Mouse (Mus musculus): ENCODE data around the gene Wee2. TPM values are rescaled to one million over a fixed set of nuclear protein-coding genes. Genes with fewer than 3 reads are reported as not detected.
A peak's percentile ranks its signal among the peaks of the same experiment; 100 is the strongest.

Wee2 gene
- polyA plus RNA-seq, 1 experiment from 2014 or later: 0.07 TPM

DNA sequence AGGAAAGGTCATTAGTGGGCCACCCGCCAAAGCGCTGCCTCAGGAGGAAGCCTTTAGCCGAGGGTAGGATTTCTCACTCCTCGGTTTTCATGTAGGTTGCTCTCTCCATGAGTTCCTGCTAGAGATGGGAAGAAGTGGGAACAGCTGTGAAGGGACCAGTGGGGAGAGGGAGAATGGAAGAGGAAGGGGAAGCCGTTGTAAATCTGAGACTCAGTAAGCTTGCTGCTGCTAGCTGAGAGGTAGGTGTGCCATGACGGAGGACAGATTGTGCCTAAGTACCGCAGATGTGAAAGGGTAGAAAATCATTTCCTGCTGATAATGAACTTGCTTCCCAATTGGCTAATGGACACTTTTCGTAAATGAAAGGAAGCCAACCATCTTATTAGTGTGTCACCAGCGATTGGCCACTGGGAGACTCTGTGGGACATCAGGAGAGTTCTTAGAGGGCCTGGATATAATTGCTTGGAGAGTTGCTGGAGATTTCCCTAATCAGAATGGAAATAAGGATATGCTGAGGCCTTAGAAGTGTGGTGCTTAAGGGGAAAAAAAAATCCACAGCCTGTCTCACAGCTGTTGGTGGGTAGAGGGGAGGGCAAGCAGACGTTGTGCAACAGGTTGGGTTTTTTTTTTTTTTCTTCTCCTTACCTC is 4.5 kb downstream of the Wee2 start:
- 38% methylated on average over 10 of the region's 10 CpGs for WGBS
- Histone ChIP-seq H3K27me3 (replicated peaks; ENCODE audit: control insufficient read depth, insufficient read depth, low read length) (0 out of 2 replicates have a peak, but pooled peaks cover 3% of the 10 kb centered on the region), H3K9ac (ENCODE audit: low read depth, low read length) (no peak overlapping the region), H3K4me2 (ENCODE audit: low read depth, low read length) (no peak overlapping the region), H3K9me3 (ENCODE audit: control insufficient read depth, low read length) (no peaks in the 10 kb centered on the region), H3K4me1 (ENCODE audit: control insufficient read depth, insufficient read depth, low read length) (no peaks in the 10 kb centered on the region), H3K4me3 (ENCODE audit: low read length) (no peak overlapping the region), H3K36me3 (ENCODE audit: control insufficient read depth, insufficient read depth, low read length) (no peaks in the 10 kb centered on the region), H3K27ac (ENCODE audit: low read length) (no peak overlapping the region)
- ATAC-seq: no peak

- Histone ChIP-seq H3K4me2 (ENCODE audit: low read depth, low read length) (no peak overlapping the region), H3K27ac (ENCODE audit: low read length) (no peak overlapping the region)
- ATAC-seq: no peak
These were observed 9.7 kb downstream of the Wee2 start for GRCm38 (mm10) chr6:40448626-40449025.

DNA sequence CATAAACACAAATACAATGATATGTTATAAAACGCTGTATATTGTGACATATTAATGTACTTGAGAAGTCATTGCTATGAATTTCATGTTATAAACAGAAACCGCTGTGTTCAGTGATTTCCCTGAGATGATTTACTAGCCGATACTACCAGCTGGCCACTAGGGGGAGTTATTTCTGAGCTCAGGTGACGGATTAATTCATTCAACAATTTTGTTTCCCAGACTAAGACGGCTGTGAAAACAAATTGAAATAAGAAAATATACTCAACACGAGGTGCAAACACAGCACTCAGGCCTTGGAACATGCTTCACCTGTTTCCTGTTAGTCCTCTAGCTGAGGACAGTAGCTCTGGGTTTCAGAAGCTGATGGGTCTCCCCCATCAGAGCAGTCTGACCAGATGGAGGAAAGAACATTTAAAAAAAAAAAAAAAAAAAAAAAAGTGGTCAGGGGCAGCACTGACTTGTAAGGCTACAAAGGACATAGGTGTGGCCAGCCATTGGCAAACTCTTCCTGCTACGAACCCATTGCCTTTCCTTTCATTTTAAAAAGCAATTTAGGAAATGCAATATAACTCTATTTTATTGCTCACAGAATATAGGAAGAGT is 15.7 kb downstream of the Wee2 start:
- Histone ChIP-seq H3K4me2 (ENCODE audit: low read depth, low read length) (no peak overlapping the region), H3K4me3 (ENCODE audit: low read length) (no peak overlapping the region), H3K9me3 (ENCODE audit: control insufficient read depth, low read length) (no peaks in the 10 kb centered on the region), H3K9ac (ENCODE audit: low read depth, low read length) (no peak overlapping the region), H3K27ac (ENCODE audit: low read length) (no peak overlapping the region), H3K4me1 (ENCODE audit: control insufficient read depth, insufficient read depth, low read length) (no peaks in the 10 kb centered on the region), H3K36me3 (ENCODE audit: control insufficient read depth, insufficient read depth, low read length) (no peaks in the 10 kb centered on the region), H3K27me3 (replicated peaks; ENCODE audit: control insufficient read depth, insufficient read depth, low read length) (no peaks in the 10 kb centered on the region)
- ATAC-seq: no peak
- 20% methylated on average over 7 of the region's 7 CpGs for WGBS

More at GRCm38 (mm10) chr6:40448626-40449025, 9.7 kb downstream of the Wee2 start:
- Histone ChIP-seq H3K36me3 (ENCODE audit: control insufficient read depth, insufficient read depth, low read length) (no peaks in the 10 kb centered on the region), H3K4me3 (ENCODE audit: low read length) (no peak overlapping the region), H3K4me1 (ENCODE audit: control insufficient read depth, insufficient read depth, low read length) (no peaks in the 10 kb centered on the region), H3K27me3 (replicated peaks; ENCODE audit: control insufficient read depth, insufficient read depth, low read length) (no peaks in the 10 kb centered on the region), H3K9me3 (ENCODE audit: control insufficient read depth, low read length) (no peaks in the 10 kb centered on the region), H3K9ac (ENCODE audit: low read depth, low read length) (no peak overlapping the region)

GRCm38 (mm10) chr6:40465710-40466109 is 26.8 kb downstream of the Wee2 start:
- Histone ChIP-seq H3K4me1 (ENCODE audit: control insufficient read depth, insufficient read depth, low read length) (no peaks in the 10 kb centered on the region), H3K9me3 (ENCODE audit: control insufficient read depth, low read length) (no peaks in the 10 kb centered on the region), H3K9ac (ENCODE audit: low read depth, low read length) (no peak overlapping the region), H3K4me3 (ENCODE audit: low read length) (no peak overlapping the region), H3K27me3 (replicated peaks; ENCODE audit: control insufficient read depth, insufficient read depth, low read length) (no peaks in the 10 kb centered on the region), H3K4me2 (ENCODE audit: low read depth, low read length) (no peak overlapping the region), H3K27ac (ENCODE audit: low read length) (no peak overlapping the region), H3K36me3 (ENCODE audit: control insufficient read depth, insufficient read depth, low read length) (no peaks in the 10 kb centered on the region)
- WGBS: 54% methylated on average over 6 of the region's 6 CpGs
- ATAC-seq: no peak

- H3K9me3 ChIP-seq (ENCODE audit: control insufficient read depth, low read length): no peaks in the 10 kb centered on the region
- ATAC-seq: peak; percentile 98
- H3K4me3 ChIP-seq (ENCODE audit: low read length): peak within 1 kb of the TSS; percentile 74
- peak within 1 kb of the TSS; percentile 89 for H3K9ac ChIP-seq (ENCODE audit: low read depth, low read length)
- peaks cover 12% of the 10 kb centered on the region for H3K36me3 ChIP-seq (ENCODE audit: control insufficient read depth, insufficient read depth, low read length)
- peaks cover 3% of the 10 kb centered on the region for H3K4me1 ChIP-seq (ENCODE audit: control insufficient read depth, insufficient read depth, low read length)
- H3K27ac ChIP-seq (ENCODE audit: low read length): peak within 1 kb of the TSS; percentile 96
- H3K4me2 ChIP-seq (ENCODE audit: low read depth, low read length): peak within 1 kb of the TSS; percentile 77
- no peaks in the 10 kb centered on the region for H3K27me3 ChIP-seq (replicated peaks; ENCODE audit: control insufficient read depth, insufficient read depth, low read length)
- under 1% methylated on average over 54 of the region's 54 CpGs for WGBS
These were observed 32.2 kb downstream of the Wee2 start, which contains the start of gene Ssbp1 for GRCm38 (mm10) chr6:40470916-40471719. Ssbp1 (plus strand) TSS chr6:40471352.

GRCm38 (mm10) chr6:40471720-40472010 is 32.8 kb downstream of the Wee2 start:
- H3K4me2 ChIP-seq (ENCODE audit: low read depth, low read length): peak overlapping the region; percentile 61
- ATAC-seq: peak; percentile 10; the same call in 1 of the 2 replicates
- H3K9me3 ChIP-seq (ENCODE audit: control insufficient read depth, low read length): no peaks in the 10 kb centered on the region
- no peaks in the 10 kb centered on the region for H3K27me3 ChIP-seq (replicated peaks; ENCODE audit: control insufficient read depth, insufficient read depth, low read length)
- H3K27ac ChIP-seq (ENCODE audit: low read length): peak overlapping the region; percentile 96
- peak overlapping the region; percentile 89 for H3K9ac ChIP-seq (ENCODE audit: low read depth, low read length)
- peaks cover 13% of the 10 kb centered on the region for H3K36me3 ChIP-seq (ENCODE audit: control insufficient read depth, insufficient read depth, low read length)
- 1% methylated on average over 7 of the region's 7 CpGs for WGBS
- H3K4me3 ChIP-seq (ENCODE audit: low read length): peak overlapping the region; percentile 74
- H3K4me1 ChIP-seq (ENCODE audit: control insufficient read depth, insufficient read depth, low read length): peaks cover 3% of the 10 kb centered on the region

GRCm38 (mm10) chr6:40476132-40476531 is 37.2 kb downstream of the Wee2 start:
- no peak overlapping the region for H3K4me3 ChIP-seq (ENCODE audit: low read length)
- no peak for ATAC-seq
- peaks cover 3% of the 10 kb centered on the region for H3K4me1 ChIP-seq (ENCODE audit: control insufficient read depth, insufficient read depth, low read length)
- H3K4me2 ChIP-seq (ENCODE audit: low read depth, low read length): no peak overlapping the region
- H3K9ac ChIP-seq (ENCODE audit: low read depth, low read length): no peak overlapping the region
- H3K27ac ChIP-seq (ENCODE audit: low read length): no peak overlapping the region
- H3K27me3 ChIP-seq (replicated peaks; ENCODE audit: control insufficient read depth, insufficient read depth, low read length): no peaks in the 10 kb centered on the region
- no peaks in the 10 kb centered on the region for H3K9me3 ChIP-seq (ENCODE audit: control insufficient read depth, low read length)
- H3K36me3 ChIP-seq (ENCODE audit: control insufficient read depth, insufficient read depth, low read length): peaks cover 26% of the 10 kb centered on the region
- 85% methylated on average over 4 of the region's 4 CpGs for WGBS

GRCm38 (mm10) chr6:40479705-40480104 is 40.8 kb downstream of the Wee2 start:
- Histone ChIP-seq H3K9me3 (ENCODE audit: control insufficient read depth, low read length) (no peaks in the 10 kb centered on the region), H3K4me2 (ENCODE audit: low read depth, low read length) (no peak overlapping the region), H3K4me3 (ENCODE audit: low read length) (no peak overlapping the region), H3K27ac (ENCODE audit: low read length) (no peak overlapping the region), H3K27me3 (replicated peaks; ENCODE audit: control insufficient read depth, insufficient read depth, low read length) (no peaks in the 10 kb centered on the region), H3K36me3 (ENCODE audit: control insufficient read depth, insufficient read depth, low read length) (peaks cover 31% of the 10 kb centered on the region), H3K4me1 (ENCODE audit: control insufficient read depth, insufficient read depth, low read length) (no peaks in the 10 kb centered on the region), H3K9ac (ENCODE audit: low read depth, low read length) (no peak overlapping the region)
- ATAC-seq: no peak
- 71% methylated on average over 1 of the region's 1 CpGs for WGBS

DNA sequence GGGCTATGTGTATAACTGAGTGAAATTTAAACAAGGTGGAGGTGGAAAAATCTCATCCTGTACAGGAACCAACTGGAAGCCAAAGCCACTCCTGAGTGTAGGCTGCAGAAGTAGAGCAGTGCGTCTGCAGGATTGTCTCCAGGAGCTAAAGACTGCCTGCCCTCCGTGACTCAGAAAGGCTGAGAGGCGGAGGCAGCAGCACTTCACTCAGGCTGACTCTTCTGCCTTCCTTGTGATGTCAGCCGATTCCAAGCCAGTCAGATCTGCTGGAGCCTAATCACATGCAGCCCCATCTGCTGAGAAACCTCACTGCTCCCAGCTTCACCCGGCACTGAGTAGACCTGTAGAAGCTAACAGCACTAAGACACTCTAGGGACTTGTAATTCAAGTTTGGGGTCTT is 43.4 kb downstream of the Wee2 start:
- H3K36me3 ChIP-seq (ENCODE audit: control insufficient read depth, insufficient read depth, low read length): peaks cover 17% of the 10 kb centered on the region
- 88% methylated on average over 5 of the region's 5 CpGs for whole genome bisulfite sequencing
- no peaks in the 10 kb centered on the region for H3K9me3 ChIP-seq (ENCODE audit: control insufficient read depth, low read length)
- no peak for ATAC-seq
- H3K4me2 ChIP-seq (ENCODE audit: low read depth, low read length): no peak overlapping the region
- no peak overlapping the region for H3K27ac ChIP-seq (ENCODE audit: low read length)
- H3K4me3 ChIP-seq (ENCODE audit: low read length): no peak overlapping the region
- H3K27me3 ChIP-seq (replicated peaks; ENCODE audit: control insufficient read depth, insufficient read depth, low read length): no peaks in the 10 kb centered on the region
- no peaks in the 10 kb centered on the region for H3K4me1 ChIP-seq (ENCODE audit: control insufficient read depth, insufficient read depth, low read length)
- H3K9ac ChIP-seq (ENCODE audit: low read depth, low read length): no peak overlapping the region
